Mouse (Mus musculus): ENCODE data around the gene Fam71e2.

The Fam71e2 gene

GRCm38 (mm10) chr7:4777851-4778637 lies 6.9 kb upstream of the Fam71e2 start:
- DNase-seq (ENCODE audit: inconsistent ontology term): no peak

- peak; percentile 84 for DNase-seq (ENCODE audit: inconsistent ontology term)
These were observed 6.0 kb upstream of the Fam71e2 start for GRCm38 (mm10) chr7:4776861-4777830.

- DNase-seq (ENCODE audit: inconsistent ontology term): no peak
These were observed 5.0 kb upstream of the Fam71e2 start for GRCm38 (mm10) chr7:4776131-4776530.

GRCm38 (mm10) chr7:4764946-4765710 lies 6.0 kb downstream of the Fam71e2 start:
- no peak for DNase-seq (ENCODE audit: inconsistent ontology term)

GRCm38 (mm10) chr7:4759670-4760069 lies 11.4 kb downstream of the Fam71e2 start:
- DNase-seq (ENCODE audit: inconsistent ontology term): no peak

GRCm38 (mm10) chr7:4752821-4753570 lies 18.1 kb downstream of the Fam71e2 start, which contains the start of gene Cox6b2:
Gene Cox6b2 (minus strand): TSS chr7:4753094.
- peak; percentile 95 for DNase-seq (ENCODE audit: inconsistent ontology term)

- DNase-seq (ENCODE audit: inconsistent ontology term): peak; percentile 88
These were observed 18.9 kb downstream of the Fam71e2 start for GRCm38 (mm10) chr7:4751971-4752820.

- no peak for DNase-seq (ENCODE audit: inconsistent ontology term)
These were observed 21.9 kb downstream of the Fam71e2 start for GRCm38 (mm10) chr7:4749169-4749568.

- no peak for DNase-seq (ENCODE audit: inconsistent ontology term)
These were observed 22.8 kb downstream of the Fam71e2 start for GRCm38 (mm10) chr7:4748321-4748720.

GRCm38 (mm10) chr7:4747156-4747899 lies 23.8 kb downstream of the Fam71e2 start:
- DNase-seq (ENCODE audit: inconsistent ontology term): no peak

- no peak for DNase-seq (ENCODE audit: inconsistent ontology term)
These were observed 24.6 kb downstream of the Fam71e2 start for GRCm38 (mm10) chr7:4746326-4746980.

GRCm38 (mm10) chr7:4744886-4745285 lies 26.2 kb downstream of the Fam71e2 start:
- no peak for DNase-seq (ENCODE audit: inconsistent ontology term)

GRCm38 (mm10) chr7:4743354-4743753 lies 27.7 kb downstream of the Fam71e2 start:
- DNase-seq (ENCODE audit: inconsistent ontology term): no peak

- no peak for DNase-seq (ENCODE audit: inconsistent ontology term)
These were observed 28.7 kb downstream of the Fam71e2 start for GRCm38 (mm10) chr7:4742482-4742819.

- no peak for DNase-seq (ENCODE audit: inconsistent ontology term)
These were observed 29.2 kb downstream of the Fam71e2 start for GRCm38 (mm10) chr7:4741672-4742481.

- peak; percentile 72 for DNase-seq (ENCODE audit: inconsistent ontology term)
These were observed 30.0 kb downstream of the Fam71e2 start for GRCm38 (mm10) chr7:4741151-4741550.

GRCm38 (mm10) chr7:4740309-4740727 lies 30.8 kb downstream of the Fam71e2 start:
- no peak for DNase-seq (ENCODE audit: inconsistent ontology term)
